Mouse (Mus musculus) liver, embryonic 14.5 days (tissue): ENCODE measurements around the gene Gm10964. TPM values are rescaled to one million over a fixed set of nuclear protein-coding genes. Genes with fewer than 3 reads are reported as not detected.
"Not testable (repeated sequence)": the region's sequence is repeated elsewhere in the genome, so short reads cannot be mapped to it uniquely, and the experiment has no call there.

Source experiments
- ATAC-seq: fragments of 200-750 bp; cut with Nextera tagmentation; 2 replicates; pipeline ENCODE4 v1.8.0; 2017; ENCODE audit warnings: moderate number of reproducible peaks, mild to moderate bottlenecking, moderate library complexity; ENCODE audit not compliant: insufficient read depth
- DNase-seq, 3 experiments: peaks; one replicate each; pipeline ENCODE4 v3.0.0-alpha.2; 2012 to 2013; ENCODE audit warnings: low read depth in 3 of 3, low spot score in 3 of 3
- H3K27ac ChIP-seq: fragments of 300-500 bp; sonication (generic); 2 replicates; pipeline ENCODE4 v1.5.1; 2014; ENCODE audit warnings: moderate library complexity, mild to moderate bottlenecking, control low read depth, inconsistent platforms
- H3K27me3 ChIP-seq: fragments of 300-500 bp; sonication (generic); 2 replicates; pipeline ENCODE4 v1.6.1; 2014; ENCODE audit warnings: mild to moderate bottlenecking, low read length, moderate library complexity; ENCODE audit not compliant: control insufficient read depth, insufficient read depth
- H3K36me3 ChIP-seq: fragments of 300-500 bp; sonication (generic); replicated peaks from 2 replicates; pipeline ENCODE4 v1.6.1; 2014; ENCODE audit warnings: low read depth; ENCODE audit not compliant: control insufficient read depth, insufficient read depth
- H3K4me1 ChIP-seq, 2 experiments: fragments of 200-500 bp in 1 of 2; fragments of 300-500 bp in 1 of 2; sonication (generic) in 1 of 2; replicated peaks; 2 replicates each; pipeline ENCODE4 v1.6.1; 2012 to 2014; ENCODE audit warnings: antibody characterized with exemption in 1 of 2, inconsistent platforms in 1 of 2, low read length in 1 of 2; ENCODE audit not compliant: control insufficient read depth in 2 of 2, insufficient read depth in 2 of 2
- H3K4me2 ChIP-seq: fragments of 300-500 bp; sonication (generic); 2 replicates; pipeline ENCODE4 v1.6.1; 2014; ENCODE audit warnings: low read depth, mild to moderate bottlenecking, control low read depth, moderate library complexity
- H3K4me3 ChIP-seq, 2 experiments: fragments of 200-500 bp in 1 of 2; fragments of 300-500 bp in 1 of 2; sonication (generic) in 1 of 2; 2 replicates each; pipeline ENCODE4 v1.5.1; 2012 to 2014; ENCODE audit warnings: low read depth in 2 of 2, low read length in 2 of 2, mild to moderate bottlenecking in 2 of 2, control low read depth in 1 of 2, inconsistent platforms in 1 of 2, moderate library complexity in 1 of 2; ENCODE audit not compliant: insufficient read depth in 1 of 2
- H3K9ac ChIP-seq: fragments of 300-500 bp; sonication (generic); replicated peaks from 2 replicates; pipeline ENCODE4 v1.6.1; 2014; ENCODE audit warnings: mild to moderate bottlenecking, control low read depth, moderate library complexity
- H3K9me3 ChIP-seq: fragments of 300-500 bp; sonication (generic); 2 replicates; pipeline ENCODE4 v1.6.1; 2016; ENCODE audit warnings: low read length, mixed read lengths; ENCODE audit not compliant: control insufficient read depth
- CTCF ChIP-seq: IDR thresholded peaks from 2 replicates; pipeline ENCODE4 v1.5.1; 2016; ENCODE audit warnings: antibody characterized with exemption, low read depth, control low read depth
- EP300 ChIP-seq: IDR thresholded peaks from 2 replicates; pipeline ENCODE4 v1.6.1; 2016; ENCODE audit warnings: antibody characterized with exemption, low read depth
- WGBS: fragments of 180-500 bp; shearing (Covaris S2); extraction: QIAGEN DNeasy Blood & Tissue Kit; methylation state at CpG from one replicate; pipeline ENCODE4 v1.1.7; 2014; ENCODE audit not compliant: insufficient replicate concordance; 5-methylcytosine and 5-hydroxymethylcytosine counted together
- polyA plus RNA-seq, 2 experiments: library from polyadenylated mRNA; depleted of rRNA in 1 of 2; stranded (reverse) in 1 of 2; unstranded in 1 of 2; fragments of >200 nt; fragmentation: Nextera tagmentation in 1 of 2; extraction: Ambion mirVana in 1 of 2; gene quantifications; 2 replicates each; pipeline versions ENCODE4 v1.2.1 to v1.2.3; 2012 to 2014

Gm10964 gene
- polyA plus RNA-seq, 2 experiments, result not detected

GRCm38 (mm10) chr3:103791230-103792110 is 52.3 kb downstream of the Gm10964 start, which contains the start of gene Hipk1:
Hipk1 (minus strand) TSS chr3:103791563.
- Histone ChIP-seq H3K4me2 (peak within 1 kb of the TSS; percentile 89), H3K4me1 (peaks cover 42 to 54% of the 10 kb centered on the region in 2 experiments), H3K9ac (peak within 1 kb of the TSS; percentile 96), H3K36me3 (peaks cover 2% of the 10 kb centered on the region; the same call in 1 of the 2 replicates), H3K4me3 (peak within 1 kb of the TSS; percentile 82 to 90), H3K9me3 (no peaks in the 10 kb centered on the region), H3K27ac (peak within 1 kb of the TSS; percentile 95), H3K27me3 (no peaks in the 10 kb centered on the region)
- ATAC-seq (peak; percentile 93), DNase-seq (peak; percentile 85 to 86 (median 86))
- 6% methylated on average over 49 of the region's 49 CpGs for WGBS
- peak; percentile 50 for TF ChIP-seq EP300
- no peak; the same call in 1 of the 2 replicates for TF ChIP-seq CTCF

GRCm38 (mm10) chr3:103792111-103792406 is 52.9 kb downstream of the Gm10964 start:
- Histone ChIP-seq H3K4me2 (peak overlapping the region; percentile 88), H3K4me3 (peak overlapping the region in 1 of 2 experiments; percentile 90; a peak in 3 of 4 replicates), H3K9ac (peak overlapping the region; percentile 96), H3K4me1 (peaks cover 44 to 59% of the 10 kb centered on the region in 2 experiments), H3K27ac (peak overlapping the region; percentile 95)
- DNase-seq, H3K36me3 ChIP-seq, H3K27me3 ChIP-seq, H3K9me3 ChIP-seq, ATAC-seq: not testable (repeated sequence)
- 54% methylated on average over 5 of the region's 5 CpGs for WGBS

- H3K27me3 ChIP-seq, result no peaks in the 10 kb centered on the region
- H3K36me3 ChIP-seq, result no peaks in the 10 kb centered on the region; the same call in 1 of the 2 replicates
- peaks cover 42 to 55% of the 10 kb centered on the region in 2 experiments for H3K4me1 ChIP-seq
- H3K9ac ChIP-seq, result peak overlapping the region; percentile 28; the same call in 1 of the 2 replicates
- H3K9me3 ChIP-seq, result no peaks in the 10 kb centered on the region
- DNase-seq (no peak), ATAC-seq (no peak)
- 77% methylated on average over 1 of the region's 1 CpGs for WGBS
- peak overlapping the region; percentile 88 for H3K4me2 ChIP-seq
- peak overlapping the region; percentile 95 for H3K27ac ChIP-seq
- no peak overlapping the region for H3K4me3 ChIP-seq
- TF ChIP-seq EP300 (no peak), CTCF (no peak)
Measured at GRCm38 (mm10) chr3:103792566-103792965, 53.4 kb downstream of the Gm10964 start.

Other genes with a start within 250 kb of the Gm10964 start
- gene Syt6, start 164.1 kb upstream of the Gm10964 start, polyA plus RNA-seq (2012; rRNA removed), result 0.01 and 0.02 TPM in 2 replicates
- not detected in 2 replicates for gene Syt6, start 164.1 kb upstream of the Gm10964 start, polyA plus RNA-seq (2014; fragmentation: Nextera tagmentation; extraction: Ambion mirVana)
- 0.04 and 0.10 TPM in 2 replicates for gene Atg4a-ps, start 93.3 kb upstream of the Gm10964 start, polyA plus RNA-seq (2012; rRNA removed)
- gene Atg4a-ps, start 93.3 kb upstream of the Gm10964 start, polyA plus RNA-seq (2014; fragmentation: Nextera tagmentation; extraction: Ambion mirVana), result 0.15 and 0.23 TPM in 2 replicates
- gene Olfml3, start 1.4 kb upstream of the Gm10964 start, polyA plus RNA-seq (2012; rRNA removed), result 1.2 and 1.3 TPM in 2 replicates
- gene Olfml3, start 1.4 kb upstream of the Gm10964 start, polyA plus RNA-seq (2014; fragmentation: Nextera tagmentation; extraction: Ambion mirVana), result 1.7 and 2.0 TPM in 2 replicates
- gene Hipk1, start 52.2 kb downstream of the Gm10964 start, polyA plus RNA-seq (2012; rRNA removed), result 22.4 and 22.7 TPM in 2 replicates
- gene Hipk1, start 52.2 kb downstream of the Gm10964 start, polyA plus RNA-seq (2014; fragmentation: Nextera tagmentation; extraction: Ambion mirVana), result 17.1 and 18.9 TPM in 2 replicates
- gene Dclre1b, start 70.1 kb downstream of the Gm10964 start, polyA plus RNA-seq (2012; rRNA removed), result 9.7 and 11.5 TPM in 2 replicates
- 24.9 and 27.4 TPM in 2 replicates for gene Dclre1b, start 70.1 kb downstream of the Gm10964 start, polyA plus RNA-seq (2014; fragmentation: Nextera tagmentation; extraction: Ambion mirVana)
- gene Ap4b1, start 70.2 kb downstream of the Gm10964 start, polyA plus RNA-seq (2012; rRNA removed), result 11.0 and 11.4 TPM in 2 replicates
- gene Ap4b1, start 70.2 kb downstream of the Gm10964 start, polyA plus RNA-seq (2014; fragmentation: Nextera tagmentation; extraction: Ambion mirVana), result 12.8 and 15.3 TPM in 2 replicates
- 0.48 and 1.6 TPM in 2 replicates for gene Gm43064, start 70.2 kb downstream of the Gm10964 start, polyA plus RNA-seq (2012; rRNA removed)
- gene Gm43064, start 70.2 kb downstream of the Gm10964 start, polyA plus RNA-seq (2014; fragmentation: Nextera tagmentation; extraction: Ambion mirVana), result 0.10 and 0.34 TPM in 2 replicates
- 2.0 and 3.2 TPM in 2 replicates for gene Bcl2l15, start 93.2 kb downstream of the Gm10964 start, polyA plus RNA-seq (2012; rRNA removed)
- 1.5 and 1.7 TPM in 2 replicates for gene Bcl2l15, start 93.2 kb downstream of the Gm10964 start, polyA plus RNA-seq (2014; fragmentation: Nextera tagmentation; extraction: Ambion mirVana)
- 0.77 and 1.5 TPM in 2 replicates for gene Ptpn22, start 120.4 kb downstream of the Gm10964 start, polyA plus RNA-seq (2012; rRNA removed)
- gene Ptpn22, start 120.4 kb downstream of the Gm10964 start, polyA plus RNA-seq (2014; fragmentation: Nextera tagmentation; extraction: Ambion mirVana), result 1.3 and 1.4 TPM in 2 replicates
- 2.6 and 3.3 TPM in 2 replicates for gene Rsbn1, start 174.8 kb downstream of the Gm10964 start, polyA plus RNA-seq (2012; rRNA removed)
- gene Rsbn1, start 174.8 kb downstream of the Gm10964 start, polyA plus RNA-seq (2014; fragmentation: Nextera tagmentation; extraction: Ambion mirVana), result 3.6 and 3.8 TPM in 2 replicates
- 1.9 and 3.0 TPM in 2 replicates for gene Phtf1, start 228.7 kb downstream of the Gm10964 start, polyA plus RNA-seq (2012; rRNA removed)
- gene Phtf1, start 228.7 kb downstream of the Gm10964 start, polyA plus RNA-seq (2014; fragmentation: Nextera tagmentation; extraction: Ambion mirVana), result 5.9 TPM in 2 replicates